Mouse (Mus musculus) megakaryocyte, embryonic 14.5 days (primary cell): ENCODE measurements at regions not wholly inside any gene's neighbourhood (a gene's known extent, or its start where the extent isn't known, plus 50 kb on each side); places are given as distances from the start of the nearest gene placed in this dataset.

Experiments used
- FLI1 ChIP-seq: IDR thresholded peaks from 2 replicates; pipeline ENCODE4 v1.6.1; 2012; ENCODE audit warnings: low read length, inconsistent platforms, mixed read lengths
- GATA1 ChIP-seq: IDR thresholded peaks from 3 replicates; pipeline ENCODE4 v1.6.1; 2012; ENCODE audit warnings: mixed read lengths, low read length, inconsistent platforms, borderline replicate concordance

DNA sequence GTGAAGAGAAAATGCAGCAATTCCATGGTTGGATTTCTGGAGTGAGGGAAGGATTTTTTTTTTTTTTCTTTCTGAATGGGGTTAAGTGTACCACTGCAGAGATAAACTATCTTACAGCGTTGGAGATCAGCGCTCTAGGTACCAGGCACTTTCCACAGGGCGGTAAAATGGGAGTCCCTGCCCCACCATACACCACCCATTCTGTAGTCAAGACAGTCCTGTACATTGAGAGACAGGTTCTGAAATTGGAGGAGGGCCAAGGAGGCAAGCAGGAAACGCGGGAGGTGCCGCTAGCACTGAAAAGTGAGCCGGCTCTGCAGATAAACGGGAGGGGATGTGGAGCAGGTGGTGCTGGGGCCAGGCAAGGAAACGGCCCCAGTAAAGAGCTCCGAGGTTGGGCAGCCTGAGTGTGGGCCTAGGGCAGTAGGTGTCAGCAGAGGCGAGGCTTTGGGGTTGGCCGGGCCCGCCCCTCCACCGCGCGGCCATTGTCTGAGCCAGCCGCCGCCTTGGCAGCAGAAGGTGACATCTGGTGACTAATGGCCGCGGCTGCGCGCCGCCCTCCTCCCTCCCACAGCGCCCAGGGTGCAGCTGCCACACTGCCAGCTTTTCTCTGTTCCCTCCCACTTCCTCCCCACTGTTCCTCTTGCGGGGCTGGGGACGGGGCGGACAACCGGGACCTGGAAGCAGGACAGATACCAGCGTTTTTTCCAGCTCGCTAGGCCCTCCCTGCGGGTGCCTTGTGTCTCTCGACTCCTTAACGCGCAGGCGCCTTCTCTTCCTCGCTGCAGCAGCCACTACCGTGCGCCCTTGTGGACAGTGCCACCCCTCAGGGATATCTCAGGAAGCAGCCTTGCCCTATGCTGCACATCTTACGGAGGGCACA, 292.1 kb downstream of the Rps24 start:
- no peak for TF ChIP-seq GATA1
- no peak for TF ChIP-seq FLI1
